Mouse (Mus musculus): ENCODE measurements around the gene Ofcc1. TPM values are rescaled to one million over a fixed set of nuclear protein-coding genes. Genes with fewer than 3 reads are reported as not detected.

The Ofcc1 gene
- polyA plus RNA-seq, 1 experiment from 2014 or later, result not detected

DNA sequence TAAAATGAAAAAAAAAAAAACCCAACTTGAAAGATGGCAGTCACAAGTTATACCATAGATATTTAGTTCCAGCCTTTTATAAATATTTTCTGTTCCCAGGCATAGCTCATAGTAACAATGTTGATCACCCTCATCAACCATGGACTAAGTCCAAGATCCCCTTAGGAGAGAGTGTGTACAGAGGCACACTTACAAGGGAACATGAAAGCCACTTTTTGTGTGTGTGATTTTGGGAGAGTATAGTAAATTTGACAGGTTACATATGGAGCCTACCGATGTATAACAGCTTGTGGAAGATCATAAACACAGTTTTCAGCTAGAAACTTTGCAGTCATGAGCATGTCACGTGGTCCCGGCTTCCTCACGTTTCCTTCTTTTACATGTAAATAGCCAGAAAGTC, 189.5 kb downstream of the Ofcc1 start:
- no peak overlapping the region for H3K27ac ChIP-seq
- H3K4me3 ChIP-seq, result no peak overlapping the region
- 96% methylated on average over 4 of the region's 4 CpGs for WGBS
- no peaks in the 10 kb centered on the region for H3K36me3 ChIP-seq (replicated peaks)
- H3K4me1 ChIP-seq, result no peaks in the 10 kb centered on the region
- H3K9me3 ChIP-seq, result no peaks in the 10 kb centered on the region
- no peak for DNase-seq (ENCODE audit: extremely low spot score, low spot score)
- H3K27me3 ChIP-seq (ENCODE audit: poor library complexity, severe bottlenecking), result no peaks in the 10 kb centered on the region

DNA sequence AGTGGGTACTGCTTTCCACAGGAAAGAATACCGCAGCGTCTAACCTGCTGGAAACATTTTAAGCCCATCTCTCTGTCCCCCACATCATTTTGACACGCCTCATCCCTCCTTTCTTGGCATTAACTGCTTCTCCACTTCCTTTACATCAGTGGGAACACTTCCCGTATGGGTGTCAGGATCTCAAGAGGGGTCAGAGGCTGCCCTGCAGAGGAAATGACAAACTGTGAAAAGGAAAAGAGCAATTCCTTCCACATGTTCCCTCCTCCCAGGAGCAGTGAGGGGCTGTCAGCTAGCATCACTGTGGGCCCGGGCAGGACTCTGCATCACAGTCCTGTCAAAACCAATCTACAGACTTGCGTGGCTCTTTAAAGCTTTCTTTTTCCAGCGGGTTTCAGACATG, 193.4 kb downstream of the Ofcc1 start:
- no peaks in the 10 kb centered on the region for H3K27me3 ChIP-seq (ENCODE audit: poor library complexity, severe bottlenecking)
- H3K9me3 ChIP-seq, result no peaks in the 10 kb centered on the region
- no peaks in the 10 kb centered on the region for H3K4me1 ChIP-seq
- no peaks in the 10 kb centered on the region for H3K36me3 ChIP-seq (replicated peaks)
- WGBS, result 62% methylated on average over 7 of the region's 7 CpGs
- H3K4me3 ChIP-seq, result no peak overlapping the region
- H3K27ac ChIP-seq, result no peak overlapping the region
- DNase-seq (ENCODE audit: extremely low spot score, low spot score), result no peak

DNA sequence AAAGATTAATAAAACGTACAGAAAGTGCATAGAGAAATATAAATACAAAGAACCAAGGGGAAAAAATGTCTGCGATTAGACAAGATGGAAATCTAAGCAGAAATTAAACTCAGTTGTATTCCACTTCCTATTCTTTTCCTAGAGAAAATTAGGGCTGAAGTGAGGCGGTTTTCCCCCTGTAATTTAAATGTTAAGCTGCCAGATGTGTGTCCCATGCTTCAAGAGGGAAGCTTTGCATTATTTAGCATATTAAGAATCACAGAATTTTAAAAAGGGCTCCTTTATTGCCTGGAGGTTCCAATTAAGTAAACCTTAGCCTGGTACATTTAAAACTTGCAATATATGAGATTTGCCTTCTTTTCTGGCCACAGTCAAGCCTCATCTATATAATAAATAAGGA, 205.8 kb downstream of the Ofcc1 start:
- H3K4me1 ChIP-seq, result peaks cover 5% of the 10 kb centered on the region; the same call in 1 of the 2 replicates
- no peaks in the 10 kb centered on the region for H3K9me3 ChIP-seq
- H3K27ac ChIP-seq, result no peak overlapping the region
- H3K36me3 ChIP-seq (replicated peaks), result no peaks in the 10 kb centered on the region
- no peak overlapping the region for H3K4me3 ChIP-seq
- WGBS, result 73% methylated on average over 3 of the region's 3 CpGs
- no peak for DNase-seq (ENCODE audit: extremely low spot score, low spot score)
- no peaks in the 10 kb centered on the region for H3K27me3 ChIP-seq (ENCODE audit: poor library complexity, severe bottlenecking)

DNA sequence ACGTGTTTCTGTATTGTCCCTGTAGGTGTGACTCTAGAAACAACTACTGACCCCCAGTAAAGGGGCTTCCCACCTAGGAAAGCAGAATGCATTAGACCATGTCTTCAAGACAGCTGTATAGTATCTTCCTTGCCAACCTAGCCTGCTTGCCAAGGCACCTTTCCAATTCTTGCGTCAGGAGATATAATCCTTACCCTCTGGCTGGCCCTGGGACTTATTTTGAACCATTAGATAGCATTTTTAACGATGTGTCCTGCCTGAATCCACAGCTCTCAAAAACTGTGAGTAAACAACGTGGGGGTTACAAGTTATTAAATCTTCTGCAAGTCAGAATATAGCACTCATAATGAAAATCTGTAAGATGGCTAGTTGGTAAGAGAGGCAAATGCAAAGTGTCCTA, 221.3 kb downstream of the Ofcc1 start:
- Histone ChIP-seq H3K4me1 (peaks cover 10% of the 10 kb centered on the region), H3K36me3 (replicated peaks) (no peaks in the 10 kb centered on the region), H3K27ac (no peak overlapping the region), H3K4me3 (no peak overlapping the region), H3K27me3 (ENCODE audit: poor library complexity, severe bottlenecking) (no peaks in the 10 kb centered on the region), H3K9me3 (no peaks in the 10 kb centered on the region)
- WGBS, result 87% methylated on average over 4 of the region's 4 CpGs
- DNase-seq (ENCODE audit: extremely low spot score, low spot score), result no peak

DNA sequence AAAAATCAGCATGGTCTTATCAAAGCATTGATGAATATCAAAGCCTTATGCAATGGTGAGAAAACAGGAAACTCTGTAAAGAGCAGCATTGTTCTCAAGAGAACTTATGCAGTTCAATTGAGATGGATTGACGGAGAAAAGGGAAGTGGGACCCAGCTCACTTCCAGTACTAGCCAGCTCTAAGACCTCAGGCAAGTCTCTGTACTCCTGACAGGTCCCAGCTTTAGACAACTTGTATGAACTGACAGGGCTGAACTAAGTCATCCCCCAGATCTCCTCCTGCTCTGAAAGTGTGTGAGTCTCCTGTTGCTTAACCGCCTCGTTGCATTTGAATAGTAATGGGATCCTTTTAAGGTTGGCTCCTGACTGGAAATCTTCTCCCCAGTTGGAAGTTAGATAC, 225.2 kb downstream of the Ofcc1 start:
- Histone ChIP-seq H3K36me3 (replicated peaks) (no peaks in the 10 kb centered on the region), H3K4me1 (peaks cover 10% of the 10 kb centered on the region), H3K27ac (no peak overlapping the region), H3K9me3 (no peaks in the 10 kb centered on the region), H3K27me3 (ENCODE audit: poor library complexity, severe bottlenecking) (no peaks in the 10 kb centered on the region), H3K4me3 (no peak overlapping the region)
- 31% methylated on average over 3 of the region's 3 CpGs for WGBS
- DNase-seq (ENCODE audit: extremely low spot score, low spot score), result no peak

DNA sequence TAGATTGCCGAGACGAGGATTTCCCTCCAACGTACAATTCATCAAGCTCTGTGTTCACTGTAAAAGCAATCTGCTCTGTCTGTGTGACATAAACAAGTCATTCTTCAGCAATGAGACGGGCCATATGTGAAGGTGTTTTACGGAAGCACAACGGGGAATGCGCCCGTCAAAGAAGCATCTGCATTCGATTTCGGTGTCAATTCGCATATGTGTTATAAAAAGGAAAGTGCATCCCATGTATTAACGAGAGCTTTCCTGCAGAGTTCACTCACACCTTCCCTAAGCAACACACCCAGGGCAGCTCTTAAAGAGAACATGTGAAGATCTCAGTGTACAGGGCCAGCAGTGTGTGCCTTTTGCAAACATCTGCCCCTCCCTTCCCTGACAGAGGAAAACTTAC, 225.6 kb downstream of the Ofcc1 start:
- DNase-seq (ENCODE audit: extremely low spot score, low spot score), result no peak
- no peaks in the 10 kb centered on the region for H3K9me3 ChIP-seq
- H3K36me3 ChIP-seq (replicated peaks), result no peaks in the 10 kb centered on the region
- H3K4me3 ChIP-seq, result no peak overlapping the region
- H3K4me1 ChIP-seq, result peaks cover 10% of the 10 kb centered on the region
- no peak overlapping the region for H3K27ac ChIP-seq
- no peaks in the 10 kb centered on the region for H3K27me3 ChIP-seq (ENCODE audit: poor library complexity, severe bottlenecking)
- 84% methylated on average over 12 of the region's 12 CpGs for WGBS

DNA sequence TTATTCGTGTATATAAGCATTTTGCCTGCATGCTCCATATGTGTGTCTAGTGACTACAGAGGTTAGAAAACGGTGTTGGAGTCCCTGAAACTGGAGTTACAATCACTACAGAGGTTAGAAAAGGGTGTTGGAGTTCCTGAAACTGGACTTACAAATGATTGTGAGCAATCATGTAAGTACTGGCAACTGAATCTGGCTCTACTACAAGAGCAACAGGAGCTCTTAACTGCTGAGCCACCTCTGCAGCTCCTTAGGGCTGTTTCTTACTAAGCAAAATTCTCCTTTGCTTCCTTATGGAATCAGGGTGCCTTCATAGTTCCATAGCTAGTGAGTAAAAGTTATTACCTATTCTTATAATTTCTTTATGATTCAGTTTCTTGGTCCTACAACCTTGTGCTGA, 237.4 kb downstream of the Ofcc1 start:
- WGBS, result 89% methylated on average over 2 of the region's 2 CpGs
- DNase-seq (ENCODE audit: extremely low spot score, low spot score), result no peak
- Histone ChIP-seq H3K4me1 (no peaks in the 10 kb centered on the region), H3K9me3 (no peaks in the 10 kb centered on the region), H3K27me3 (ENCODE audit: poor library complexity, severe bottlenecking) (no peaks in the 10 kb centered on the region), H3K27ac (no peak overlapping the region), H3K4me3 (no peak overlapping the region), H3K36me3 (replicated peaks) (no peaks in the 10 kb centered on the region)

DNA sequence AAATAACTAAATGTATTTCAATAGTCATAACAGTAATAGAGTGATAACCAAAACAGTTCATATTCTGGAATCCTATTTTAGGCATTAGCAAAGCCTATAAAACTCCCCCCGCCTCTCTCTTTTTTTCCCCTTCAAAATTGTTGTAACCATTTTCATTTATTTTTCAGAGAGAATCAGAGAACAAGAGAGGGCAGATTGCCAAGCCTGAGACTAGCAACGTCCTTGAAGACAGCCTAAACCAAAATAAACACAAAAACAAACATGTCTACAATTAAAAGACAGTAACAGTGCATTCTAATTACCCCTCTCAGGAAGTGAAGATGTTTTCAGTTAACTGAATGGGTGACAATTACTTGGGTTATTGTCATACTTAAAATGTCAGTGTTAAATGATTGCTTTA, 248.9 kb downstream of the Ofcc1 start:
- Histone ChIP-seq H3K9me3 (no peaks in the 10 kb centered on the region), H3K27ac (no peak overlapping the region), H3K27me3 (ENCODE audit: poor library complexity, severe bottlenecking) (no peaks in the 10 kb centered on the region), H3K4me3 (no peak overlapping the region), H3K4me1 (no peaks in the 10 kb centered on the region), H3K36me3 (replicated peaks) (no peaks in the 10 kb centered on the region)
- no peak for DNase-seq (ENCODE audit: extremely low spot score, low spot score)
- WGBS, result 65% methylated on average over 2 of the region's 2 CpGs

DNA sequence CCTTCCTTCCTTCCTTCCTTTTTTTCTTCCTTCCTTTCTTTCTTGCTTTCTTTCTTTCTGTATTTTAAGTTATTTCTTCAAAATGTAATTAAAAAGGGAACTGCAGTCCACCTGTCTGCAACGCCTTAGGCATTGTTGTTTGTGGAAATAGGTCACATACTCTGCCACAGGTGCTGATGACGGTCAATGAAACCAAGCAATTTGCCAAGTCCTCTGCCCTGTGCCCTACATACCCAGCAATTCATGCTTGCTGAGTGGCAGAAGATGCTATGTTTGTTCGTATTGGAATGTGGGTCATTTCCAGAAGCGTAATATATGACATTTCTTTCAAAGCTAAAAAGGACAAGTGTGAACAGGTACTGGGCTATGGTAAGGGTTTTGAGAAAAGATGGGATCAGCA, 285.0 kb downstream of the Ofcc1 start:
- H3K36me3 ChIP-seq (replicated peaks), result no peaks in the 10 kb centered on the region
- WGBS, result 89% methylated on average over 4 of the region's 4 CpGs
- H3K4me3 ChIP-seq, result no peak overlapping the region
- no peak for DNase-seq (ENCODE audit: extremely low spot score, low spot score)
- H3K27me3 ChIP-seq (ENCODE audit: poor library complexity, severe bottlenecking), result no peaks in the 10 kb centered on the region
- H3K4me1 ChIP-seq, result 0 out of 2 replicates have a peak, but pooled peaks cover 2% of the 10 kb centered on the region
- no peak overlapping the region for H3K27ac ChIP-seq
- H3K9me3 ChIP-seq, result no peaks in the 10 kb centered on the region

DNA sequence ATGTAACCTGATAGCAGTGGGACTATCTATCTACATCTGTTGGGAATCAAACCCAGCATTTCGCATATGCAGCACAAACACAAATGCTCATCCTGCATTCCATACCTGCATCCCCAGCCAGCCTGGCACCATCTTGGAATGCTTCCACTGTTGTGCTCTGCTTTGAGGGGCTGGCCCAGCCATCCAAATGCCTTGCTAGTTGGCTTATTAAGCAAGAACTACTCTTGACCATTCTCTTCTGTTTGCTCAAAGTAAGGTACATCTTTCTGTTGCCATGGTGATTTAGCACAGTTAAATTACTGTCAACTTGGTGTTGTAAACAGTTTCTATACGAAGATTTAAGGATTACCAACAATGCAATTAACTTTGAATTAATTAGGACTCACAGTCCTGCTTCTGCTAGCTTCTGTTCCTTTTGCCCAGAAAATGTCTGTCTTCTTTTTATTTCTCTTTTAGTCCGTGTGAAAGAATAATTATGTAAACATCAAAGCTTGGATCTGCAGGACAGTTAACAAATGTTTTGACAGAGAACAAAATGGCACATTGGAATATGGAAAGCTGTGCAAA, 286.3 kb downstream of the Ofcc1 start:
- 59% methylated on average over 3 of the region's 3 CpGs for WGBS

DNA sequence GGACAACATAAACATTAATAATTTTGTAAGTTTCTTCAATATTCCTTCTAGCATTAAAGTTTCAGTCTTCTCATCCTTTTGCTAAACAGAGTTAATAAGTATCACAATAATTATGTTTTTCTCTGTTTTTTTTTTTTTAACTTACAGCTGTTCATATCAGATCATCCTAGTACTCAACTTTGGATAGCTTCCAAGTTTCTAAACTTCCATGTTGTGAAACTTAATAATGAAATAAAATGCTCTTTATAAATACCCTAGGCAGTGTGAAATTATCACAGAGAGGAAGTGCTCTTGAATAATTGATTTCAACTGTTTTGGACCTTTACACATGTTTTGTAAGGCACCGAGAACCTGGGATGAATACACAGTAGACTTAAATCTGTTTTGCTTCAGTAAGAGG, 291.2 kb downstream of the Ofcc1 start:
- H3K36me3 ChIP-seq (replicated peaks), result no peaks in the 10 kb centered on the region
- H3K27ac ChIP-seq, result no peak overlapping the region
- DNase-seq (ENCODE audit: extremely low spot score, low spot score), result no peak
- H3K9me3 ChIP-seq, result no peaks in the 10 kb centered on the region
- no peaks in the 10 kb centered on the region for H3K27me3 ChIP-seq (ENCODE audit: poor library complexity, severe bottlenecking)
- H3K4me3 ChIP-seq, result no peak overlapping the region
- 96% methylated on average over 1 of the region's 1 CpGs for WGBS
- H3K4me1 ChIP-seq, result 0 out of 2 replicates have a peak, but pooled peaks cover 2% of the 10 kb centered on the region

More for the DNA sequence above, 286.3 kb downstream of the Ofcc1 start:
- H3K4me3 ChIP-seq, result no peak overlapping the region
- no peak overlapping the region for H3K27ac ChIP-seq
- no peaks in the 10 kb centered on the region for H3K9me3 ChIP-seq
- H3K27me3 ChIP-seq (ENCODE audit: poor library complexity, severe bottlenecking), result no peaks in the 10 kb centered on the region
- 0 out of 2 replicates have a peak, but pooled peaks cover 2% of the 10 kb centered on the region for H3K4me1 ChIP-seq
- H3K36me3 ChIP-seq (replicated peaks), result no peaks in the 10 kb centered on the region
- no peak for DNase-seq (ENCODE audit: extremely low spot score, low spot score)

DNA sequence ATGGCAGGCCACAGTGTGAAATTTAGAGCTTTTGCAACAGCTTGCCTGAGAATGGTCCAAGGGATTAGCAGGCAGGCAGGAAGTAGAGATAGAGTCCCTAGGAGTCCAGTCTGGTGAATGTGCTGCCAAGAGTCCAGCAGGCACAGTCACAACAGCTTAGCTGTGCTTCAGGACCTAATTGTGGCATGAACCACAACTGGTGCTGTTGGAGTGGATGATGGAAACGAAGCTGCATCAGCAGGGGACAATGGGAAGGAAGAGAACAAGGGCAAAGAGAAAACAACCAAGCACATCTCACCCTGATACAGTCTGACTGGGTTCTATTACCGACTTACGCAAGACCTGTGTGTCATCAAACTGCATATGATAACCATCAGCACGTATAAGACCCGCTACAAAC, 300.0 kb downstream of the Ofcc1 start:
- no peak for DNase-seq (ENCODE audit: extremely low spot score, low spot score)
- Histone ChIP-seq H3K4me3 (no peak overlapping the region), H3K4me1 (no peaks in the 10 kb centered on the region), H3K9me3 (no peaks in the 10 kb centered on the region), H3K27ac (no peak overlapping the region), H3K27me3 (ENCODE audit: poor library complexity, severe bottlenecking) (no peaks in the 10 kb centered on the region), H3K36me3 (replicated peaks) (no peaks in the 10 kb centered on the region)
- WGBS, result 90% methylated on average over 5 of the region's 5 CpGs

DNA sequence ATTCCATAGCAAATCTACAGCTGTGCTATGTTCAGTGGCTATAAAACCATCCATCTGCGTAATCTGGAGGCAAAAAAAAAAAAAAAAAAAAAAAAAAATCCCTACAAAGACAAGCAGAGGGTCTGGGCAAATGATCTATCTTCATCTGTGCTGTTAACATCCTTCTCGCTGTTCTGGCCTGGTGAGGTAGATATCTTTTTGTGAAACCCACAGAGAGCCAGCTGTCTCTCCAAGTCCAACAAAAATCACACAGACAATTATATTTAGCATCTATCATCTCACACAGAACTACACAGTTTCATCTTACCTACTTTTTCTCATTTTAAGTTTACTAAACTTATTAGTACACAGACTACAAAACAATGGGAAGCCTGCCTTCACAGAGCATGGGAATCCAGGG, 323.4 kb downstream of the Ofcc1 start:
- H3K4me1 ChIP-seq, result no peaks in the 10 kb centered on the region
- no peak for DNase-seq (ENCODE audit: extremely low spot score, low spot score)
- 96% methylated on average over 2 of the region's 2 CpGs for WGBS
- H3K9me3 ChIP-seq, result no peaks in the 10 kb centered on the region; the same call in 1 of the 2 replicates
- no peaks in the 10 kb centered on the region for H3K27me3 ChIP-seq (ENCODE audit: poor library complexity, severe bottlenecking)
- no peak overlapping the region for H3K27ac ChIP-seq
- H3K4me3 ChIP-seq, result no peak overlapping the region
- H3K36me3 ChIP-seq (replicated peaks), result no peaks in the 10 kb centered on the region
